Mouse (Mus musculus) kidney, adult 11 months (tissue): ENCODE results near the gene Slc30a2.
"Not testable (repeated sequence)": the region's sequence is repeated elsewhere in the genome, so short reads cannot be mapped to it uniquely, and the experiment has no call there.

Source experiments
- DNase-seq: peaks from one replicate; pipeline ENCODE4 v3.0.0; 2022

Slc30a2 gene

GRCm38 (mm10) chr4:134362124-134362523 is 19.1 kb downstream of the Slc30a2 start:
- no peak for DNase-seq

GRCm38 (mm10) chr4:134362586-134362985 is 19.6 kb downstream of the Slc30a2 start:
- peak; percentile 42 for DNase-seq

GRCm38 (mm10) chr4:134365280-134365679 is 22.3 kb downstream of the Slc30a2 start:
- DNase-seq: no peak

- no peak for DNase-seq
These were observed 27.8 kb downstream of the Slc30a2 start for GRCm38 (mm10) chr4:134370649-134371221.

GRCm38 (mm10) chr4:134371316-134371855 is 28.4 kb downstream of the Slc30a2 start:
- DNase-seq: no peak

GRCm38 (mm10) chr4:134372294-134372747 is 29.3 kb downstream of the Slc30a2 start:
- peak; percentile 79 for DNase-seq

- no peak for DNase-seq
These were observed 30.3 kb downstream of the Slc30a2 start for GRCm38 (mm10) chr4:134373295-134373694.

GRCm38 (mm10) chr4:134374306-134374705 is 31.3 kb downstream of the Slc30a2 start:
- no peak for DNase-seq

- no peak for DNase-seq
These were observed 35.2 kb downstream of the Slc30a2 start for GRCm38 (mm10) chr4:134378089-134378615.

- DNase-seq: no peak
These were observed 36.5 kb downstream of the Slc30a2 start for GRCm38 (mm10) chr4:134379510-134379909.

- not testable (repeated sequence) for DNase-seq
These were observed 40.8 kb downstream of the Slc30a2 start, which contains the start of gene Extl1 for GRCm38 (mm10) chr4:134383750-134384149. TSS of gene Extl1 (minus strand) at chr4:134383850.

GRCm38 (mm10) chr4:134387268-134387667 is 44.3 kb downstream of the Slc30a2 start:
- no peak for DNase-seq

- DNase-seq: peak; percentile 67
These were observed 45.4 kb downstream of the Slc30a2 start for GRCm38 (mm10) chr4:134388397-134388796.

GRCm38 (mm10) chr4:134391636-134392035 is 48.7 kb downstream of the Slc30a2 start:
- DNase-seq: no peak

- DNase-seq: no peak
These were observed 49.6 kb downstream of the Slc30a2 start for GRCm38 (mm10) chr4:134392595-134392994.

GRCm38 (mm10) chr4:134393026-134393425 is 50.0 kb downstream of the Slc30a2 start:
- no peak for DNase-seq

- DNase-seq: no peak
These were observed 52.2 kb downstream of the Slc30a2 start for GRCm38 (mm10) chr4:134395142-134395541.

GRCm38 (mm10) chr4:134395977-134396825 is 53.2 kb downstream of the Slc30a2 start, which contains the start of gene Pafah2:
TSS of gene Pafah2 (plus strand) at chr4:134396320.
- DNase-seq: peak; percentile 98

- DNase-seq: peak; percentile 94
These were observed 54.1 kb downstream of the Slc30a2 start for GRCm38 (mm10) chr4:134397121-134397520.

GRCm38 (mm10) chr4:134397732-134398131 is 54.8 kb downstream of the Slc30a2 start:
- DNase-seq: no peak

GRCm38 (mm10) chr4:134400206-134400605 is 57.2 kb downstream of the Slc30a2 start:
- no peak for DNase-seq

GRCm38 (mm10) chr4:134401181-134401661 is 58.2 kb downstream of the Slc30a2 start:
- no peak for DNase-seq

GRCm38 (mm10) chr4:134401856-134402570 is 59.0 kb downstream of the Slc30a2 start:
- no peak for DNase-seq
